Mouse (Mus musculus): Measurements from ENCODE around the gene Cish. TPM values are rescaled to one million over a fixed set of nuclear protein-coding genes. Genes with fewer than 3 reads are reported as not detected.

Cish gene
- polyA plus RNA-seq, 1 experiment: 2.3 TPM

- Histone ChIP-seq H3ac (ENCODE audit: control insufficient read depth, insufficient read length, low read depth) (peak within 1 kb of the TSS; percentile 56), H3K79me3 (ENCODE audit: low read depth) (no peaks in the 10 kb centered on the region), H3K79me2 (ENCODE audit: control insufficient read depth, insufficient read depth) (no peaks in the 10 kb centered on the region), H3K36me3 (ENCODE audit: control insufficient read depth, insufficient read depth) (no peaks in the 10 kb centered on the region), H3K4me3 (ENCODE audit: insufficient read depth, poor library complexity, severe bottlenecking) (peak within 1 kb of the TSS; percentile 23), H3K27me3 (ENCODE audit: control insufficient read depth, insufficient read depth, insufficient read length) (peaks cover 30% of the 10 kb centered on the region)
- no peak for TF ChIP-seq FOSL1 (IDR thresholded peaks at IDR 0.05; ENCODE audit: insufficient read depth, low read length, poor library complexity, severe bottlenecking)
- TF ChIP-seq CTCF (IDR thresholded peaks at IDR 0.05; ENCODE audit: control insufficient read depth, insufficient read depth, insufficient read length): no peak
- no peak for TF ChIP-seq CEBPB (IDR thresholded peaks at IDR 0.05; ENCODE audit: low read depth)
- no peak for TF ChIP-seq MYOD1 (IDR thresholded peaks at IDR 0.05; ENCODE audit: control insufficient read depth, insufficient read length, low read depth)
- no peak for TF ChIP-seq MYOG (IDR thresholded peaks at IDR 0.05; ENCODE audit: control insufficient read depth, extremely low read depth, insufficient read length)
- no peak for TF ChIP-seq USF1 (IDR thresholded peaks at IDR 0.05; ENCODE audit: low read depth)
- no peak for TF ChIP-seq MAX (IDR thresholded peaks at IDR 0.05)
Measured at GRCm38 (mm10) chr9:107340267-107340859, 44.5 kb downstream of the Cish start, which contains the start of gene 6430571L13Rik. 6430571L13Rik (plus strand) TSS chr9:107340602.

GRCm38 (mm10) chr9:107340911-107341645 is 45.3 kb downstream of the Cish start:
- TF ChIP-seq CEBPB (IDR thresholded peaks at IDR 0.05; ENCODE audit: low read depth) (no peak), MYOG (IDR thresholded peaks at IDR 0.05; ENCODE audit: control insufficient read depth, extremely low read depth, insufficient read length) (no peak), MYOD1 (IDR thresholded peaks at IDR 0.05; ENCODE audit: control insufficient read depth, insufficient read length, low read depth) (no peak), USF1 (IDR thresholded peaks at IDR 0.05; ENCODE audit: low read depth) (no peak), FOSL1 (IDR thresholded peaks at IDR 0.05; ENCODE audit: insufficient read depth, low read length, poor library complexity, severe bottlenecking) (no peak), MAX (IDR thresholded peaks at IDR 0.05) (no peak), CTCF (IDR thresholded peaks at IDR 0.05; ENCODE audit: control insufficient read depth, insufficient read depth, insufficient read length) (no peak)
- Histone ChIP-seq H3K79me2 (ENCODE audit: control insufficient read depth, insufficient read depth) (no peaks in the 10 kb centered on the region), H3K36me3 (ENCODE audit: control insufficient read depth, insufficient read depth) (no peaks in the 10 kb centered on the region), H3K27me3 (ENCODE audit: control insufficient read depth, insufficient read depth, insufficient read length) (peaks cover 33% of the 10 kb centered on the region), H3ac (ENCODE audit: control insufficient read depth, insufficient read length, low read depth) (no peak overlapping the region), H3K4me3 (ENCODE audit: insufficient read depth, poor library complexity, severe bottlenecking) (no peak overlapping the region), H3K79me3 (ENCODE audit: low read depth) (no peaks in the 10 kb centered on the region)

- no peak overlapping the region for H3ac ChIP-seq (ENCODE audit: control insufficient read depth, insufficient read length, low read depth)
- H3K27me3 ChIP-seq (ENCODE audit: control insufficient read depth, insufficient read depth, insufficient read length): peaks cover 42% of the 10 kb centered on the region
- no peaks in the 10 kb centered on the region for H3K79me2 ChIP-seq (ENCODE audit: control insufficient read depth, insufficient read depth)
- TF ChIP-seq MYOG (IDR thresholded peaks at IDR 0.05; ENCODE audit: control insufficient read depth, extremely low read depth, insufficient read length) (no peak), FOSL1 (IDR thresholded peaks at IDR 0.05; ENCODE audit: insufficient read depth, low read length, poor library complexity, severe bottlenecking) (no peak), MYOD1 (IDR thresholded peaks at IDR 0.05; ENCODE audit: control insufficient read depth, insufficient read length, low read depth) (no peak), CEBPB (IDR thresholded peaks at IDR 0.05; ENCODE audit: low read depth) (no peak), CTCF (IDR thresholded peaks at IDR 0.05; ENCODE audit: control insufficient read depth, insufficient read depth, insufficient read length) (no peak), MAX (IDR thresholded peaks at IDR 0.05) (no peak), USF1 (IDR thresholded peaks at IDR 0.05; ENCODE audit: low read depth) (no peak)
- no peaks in the 10 kb centered on the region for H3K36me3 ChIP-seq (ENCODE audit: control insufficient read depth, insufficient read depth)
- H3K4me3 ChIP-seq (ENCODE audit: insufficient read depth, poor library complexity, severe bottlenecking): no peak overlapping the region
- H3K79me3 ChIP-seq (ENCODE audit: low read depth): no peaks in the 10 kb centered on the region
Measured at GRCm38 (mm10) chr9:107342201-107342709, 46.4 kb downstream of the Cish start.

GRCm38 (mm10) chr9:107343146-107343943 is 47.5 kb downstream of the Cish start:
- no peak overlapping the region for H3ac ChIP-seq (ENCODE audit: control insufficient read depth, insufficient read length, low read depth)
- TF ChIP-seq MAX (IDR thresholded peaks at IDR 0.05) (no peak), MYOG (IDR thresholded peaks at IDR 0.05; ENCODE audit: control insufficient read depth, extremely low read depth, insufficient read length) (no peak), USF1 (IDR thresholded peaks at IDR 0.05; ENCODE audit: low read depth) (no peak), FOSL1 (IDR thresholded peaks at IDR 0.05; ENCODE audit: insufficient read depth, low read length, poor library complexity, severe bottlenecking) (no peak), CTCF (IDR thresholded peaks at IDR 0.05; ENCODE audit: control insufficient read depth, insufficient read depth, insufficient read length) (no peak), CEBPB (IDR thresholded peaks at IDR 0.05; ENCODE audit: low read depth) (no peak), MYOD1 (IDR thresholded peaks at IDR 0.05; ENCODE audit: control insufficient read depth, insufficient read length, low read depth) (no peak)
- no peaks in the 10 kb centered on the region for H3K79me2 ChIP-seq (ENCODE audit: control insufficient read depth, insufficient read depth)
- no peaks in the 10 kb centered on the region for H3K79me3 ChIP-seq (ENCODE audit: low read depth)
- H3K27me3 ChIP-seq (ENCODE audit: control insufficient read depth, insufficient read depth, insufficient read length): peaks cover 50% of the 10 kb centered on the region
- no peak overlapping the region for H3K4me3 ChIP-seq (ENCODE audit: insufficient read depth, poor library complexity, severe bottlenecking)
- H3K36me3 ChIP-seq (ENCODE audit: control insufficient read depth, insufficient read depth): no peaks in the 10 kb centered on the region

- no peaks in the 10 kb centered on the region for H3K79me3 ChIP-seq (ENCODE audit: low read depth)
- H3K79me2 ChIP-seq (ENCODE audit: control insufficient read depth, insufficient read depth): no peaks in the 10 kb centered on the region
- TF ChIP-seq MYOD1 (IDR thresholded peaks at IDR 0.05; ENCODE audit: control insufficient read depth, insufficient read length, low read depth) (no peak), MYOG (IDR thresholded peaks at IDR 0.05; ENCODE audit: control insufficient read depth, extremely low read depth, insufficient read length) (no peak), USF1 (IDR thresholded peaks at IDR 0.05; ENCODE audit: low read depth) (no peak), CTCF (IDR thresholded peaks at IDR 0.05; ENCODE audit: control insufficient read depth, insufficient read depth, insufficient read length) (no peak)
- H3K36me3 ChIP-seq (ENCODE audit: control insufficient read depth, insufficient read depth): no peaks in the 10 kb centered on the region
- peaks cover 57% of the 10 kb centered on the region for H3K27me3 ChIP-seq (ENCODE audit: control insufficient read depth, insufficient read depth, insufficient read length)
- H3ac ChIP-seq (ENCODE audit: control insufficient read depth, insufficient read length, low read depth): no peak overlapping the region
- H3K4me3 ChIP-seq (ENCODE audit: insufficient read depth, poor library complexity, severe bottlenecking): no peak overlapping the region
Measured at GRCm38 (mm10) chr9:107344027-107344426, 48.2 kb downstream of the Cish start.
